Mouse (Mus musculus): ENCODE measurements at regions not wholly inside any gene's neighbourhood (a gene's known extent, or its start where the extent isn't known, plus 50 kb on each side); places are given as distances from the start of the nearest gene placed in this dataset.
A peak's percentile ranks its signal among the peaks of the same experiment; 100 is the strongest.

DNA sequence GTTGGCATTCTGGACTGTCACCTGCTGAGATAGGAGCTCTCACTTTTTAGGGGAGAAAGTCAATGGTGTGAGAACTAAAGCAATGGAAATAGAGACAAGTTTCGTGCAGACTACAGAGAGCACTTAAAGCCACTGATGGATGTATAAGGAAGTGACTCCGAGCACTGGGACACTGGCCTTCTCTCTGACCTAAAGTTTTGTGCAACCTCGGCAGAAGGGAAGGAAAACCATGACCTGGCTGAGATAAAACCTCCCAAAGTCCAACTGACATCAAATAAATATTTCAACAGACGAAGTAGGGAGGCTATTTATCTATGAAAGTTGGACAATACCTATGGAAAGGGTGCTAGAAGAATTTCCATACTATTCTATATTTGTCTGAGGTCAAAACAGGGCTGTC lies 80.0 kb upstream of the Ahr start:
- no peak for DNase-seq (ENCODE audit: low spot score)

DNA sequence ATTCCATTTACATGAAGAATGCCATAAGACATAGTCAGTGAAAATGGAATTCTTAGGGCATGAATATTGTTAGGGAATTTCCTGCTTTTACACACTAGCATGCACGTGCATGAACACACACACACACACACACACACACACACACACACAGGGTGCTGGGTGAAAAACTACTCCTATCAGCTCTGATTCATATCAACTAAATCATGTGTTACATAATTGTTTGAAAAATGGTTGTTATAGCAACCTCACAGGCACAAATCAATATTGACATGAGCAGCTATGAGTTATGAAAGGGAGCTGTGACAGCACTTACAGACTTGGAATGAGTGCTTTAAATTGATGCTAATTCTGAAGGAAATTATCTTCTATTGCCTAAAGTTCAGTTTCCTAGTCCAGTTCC lies 72.8 kb upstream of the Ahr start:
- peak; percentile 9 for DNase-seq (ENCODE audit: low spot score)

DNA sequence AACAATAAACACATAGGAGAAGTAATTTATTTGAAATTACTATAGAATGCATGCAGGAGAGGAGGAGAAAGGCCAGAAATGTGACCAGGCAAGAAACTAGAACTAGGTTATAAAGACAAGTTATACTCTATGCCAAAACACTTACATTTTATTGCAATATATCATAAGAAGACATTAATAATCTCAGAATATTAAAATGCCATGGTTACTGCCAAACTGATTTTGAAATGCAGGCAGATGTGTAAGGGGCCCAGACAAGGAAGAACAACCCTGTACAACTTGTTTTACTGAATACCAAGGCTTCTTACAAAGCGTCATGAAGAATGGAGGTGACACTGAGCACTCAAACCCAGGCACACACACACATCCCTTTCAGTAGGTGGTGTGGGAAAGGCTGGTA lies 68.9 kb upstream of the Ahr start:
- no peak for DNase-seq (ENCODE audit: low spot score)

DNA sequence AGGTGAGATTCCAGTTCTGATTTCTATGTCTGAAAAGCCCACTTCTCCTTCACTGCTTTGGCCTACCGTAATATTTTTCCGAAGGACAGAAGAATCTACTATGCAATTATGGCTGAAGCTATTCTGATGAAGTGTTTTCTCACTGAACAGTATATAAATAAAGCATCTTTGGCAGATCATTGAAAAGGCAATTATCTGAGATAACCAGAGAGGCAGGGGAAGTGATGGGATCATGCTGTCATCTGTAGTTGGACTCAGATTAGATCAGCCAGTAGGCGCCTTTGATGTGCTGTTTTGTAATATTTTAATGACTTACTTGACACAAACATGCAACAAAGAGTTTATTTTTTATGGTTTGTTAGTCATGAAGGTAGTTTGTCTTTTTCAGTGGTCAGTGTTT lies 67.8 kb upstream of the Ahr start:
- DNase-seq (ENCODE audit: low spot score): no peak

DNA sequence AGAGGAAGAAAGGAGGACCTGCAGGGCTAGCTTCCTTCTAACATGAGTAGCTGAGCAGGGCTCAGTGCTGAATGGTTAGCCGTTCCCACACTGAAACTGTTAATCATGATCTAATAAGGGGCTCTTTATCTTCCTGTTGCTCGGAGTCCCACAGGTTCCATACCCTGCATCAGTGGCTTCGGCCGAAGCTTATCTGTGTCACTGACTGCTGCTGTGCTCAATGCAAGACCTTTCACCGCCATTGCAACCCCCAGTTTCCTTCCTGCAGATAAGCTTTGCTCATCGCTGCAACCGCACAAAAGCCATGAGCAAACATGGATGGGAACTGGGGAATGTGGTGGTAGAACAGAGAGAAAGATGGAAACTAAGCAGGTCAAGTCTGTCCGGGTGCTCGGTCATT lies 63.5 kb upstream of the Ahr start:
- DNase-seq (ENCODE audit: low spot score): no peak

DNA sequence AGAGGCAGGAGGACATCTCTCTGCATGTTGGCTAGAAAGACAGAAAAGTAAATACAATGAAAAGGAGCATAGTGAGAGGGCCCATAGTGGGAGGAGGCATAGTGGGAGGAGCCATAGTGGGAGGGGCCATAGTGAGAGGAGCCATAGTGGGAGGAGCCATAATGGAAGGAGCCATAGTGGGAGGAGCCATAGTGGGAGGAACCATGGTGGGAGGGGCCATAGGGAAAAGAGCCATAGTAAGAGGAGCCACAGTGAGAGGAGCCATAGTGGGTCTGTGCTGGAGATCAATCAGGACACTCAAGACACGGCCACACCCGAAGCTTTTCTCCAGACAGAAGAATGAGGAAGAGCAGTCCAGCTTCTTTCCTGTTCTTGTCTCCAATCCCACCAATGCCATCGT lies 58.0 kb upstream of the Ahr start:
- no peak for DNase-seq (ENCODE audit: low spot score)

Measured in lung, postnatal 25 days (tissue).